Mouse (Mus musculus): ENCODE data around the gene Kcnk6. TPM values are rescaled to one million over a fixed set of nuclear protein-coding genes. Genes with fewer than 3 reads are reported as not detected.
"Not testable (repeated sequence)": the region's sequence is repeated elsewhere in the genome, so short reads cannot be mapped to it uniquely, and the experiment has no call there.

The Kcnk6 gene
- polyA plus RNA-seq, 1 experiment from 2014 or later, result 2.5 TPM

- not testable (repeated sequence) for H3K27ac ChIP-seq (ENCODE audit: low read length); H3K9ac ChIP-seq (ENCODE audit: low read depth, low read length); H3K9me3 ChIP-seq (ENCODE audit: control insufficient read depth, low read length); H3K27me3 ChIP-seq (replicated peaks; ENCODE audit: control insufficient read depth, insufficient read depth, low read length); H3K4me3 ChIP-seq (ENCODE audit: low read length); H3K36me3 ChIP-seq (ENCODE audit: control insufficient read depth, insufficient read depth, low read length); ATAC-seq; H3K4me2 ChIP-seq (ENCODE audit: low read depth, low read length)
- H3K4me1 ChIP-seq (ENCODE audit: control insufficient read depth, insufficient read depth, low read length), result peaks cover 13% of the 10 kb centered on the region
- 92% methylated on average over 4 of the region's 4 CpGs for WGBS
Measured at GRCm38 (mm10) chr7:29181323-29181722, 51.0 kb downstream of the Kcnk6 start.

GRCm38 (mm10) chr7:29180854-29181236 is 51.5 kb downstream of the Kcnk6 start:
- Histone ChIP-seq H3K27me3 (replicated peaks; ENCODE audit: control insufficient read depth, insufficient read depth, low read length) (no peaks in the 10 kb centered on the region), H3K4me3 (ENCODE audit: low read length) (peak overlapping the region; percentile 81), H3K27ac (ENCODE audit: low read length) (no peak overlapping the region), H3K9ac (ENCODE audit: low read depth, low read length) (no peak overlapping the region), H3K36me3 (ENCODE audit: control insufficient read depth, insufficient read depth, low read length) (peaks cover 5% of the 10 kb centered on the region), H3K4me1 (ENCODE audit: control insufficient read depth, insufficient read depth, low read length) (peaks cover 13% of the 10 kb centered on the region), H3K9me3 (ENCODE audit: control insufficient read depth, low read length) (no peaks in the 10 kb centered on the region), H3K4me2 (ENCODE audit: low read depth, low read length) (peak overlapping the region; percentile 52)
- WGBS, result 41% methylated on average over 5 of the region's 5 CpGs
- ATAC-seq, result peak; percentile 37; the same call in 1 of the 2 replicates

DNA sequence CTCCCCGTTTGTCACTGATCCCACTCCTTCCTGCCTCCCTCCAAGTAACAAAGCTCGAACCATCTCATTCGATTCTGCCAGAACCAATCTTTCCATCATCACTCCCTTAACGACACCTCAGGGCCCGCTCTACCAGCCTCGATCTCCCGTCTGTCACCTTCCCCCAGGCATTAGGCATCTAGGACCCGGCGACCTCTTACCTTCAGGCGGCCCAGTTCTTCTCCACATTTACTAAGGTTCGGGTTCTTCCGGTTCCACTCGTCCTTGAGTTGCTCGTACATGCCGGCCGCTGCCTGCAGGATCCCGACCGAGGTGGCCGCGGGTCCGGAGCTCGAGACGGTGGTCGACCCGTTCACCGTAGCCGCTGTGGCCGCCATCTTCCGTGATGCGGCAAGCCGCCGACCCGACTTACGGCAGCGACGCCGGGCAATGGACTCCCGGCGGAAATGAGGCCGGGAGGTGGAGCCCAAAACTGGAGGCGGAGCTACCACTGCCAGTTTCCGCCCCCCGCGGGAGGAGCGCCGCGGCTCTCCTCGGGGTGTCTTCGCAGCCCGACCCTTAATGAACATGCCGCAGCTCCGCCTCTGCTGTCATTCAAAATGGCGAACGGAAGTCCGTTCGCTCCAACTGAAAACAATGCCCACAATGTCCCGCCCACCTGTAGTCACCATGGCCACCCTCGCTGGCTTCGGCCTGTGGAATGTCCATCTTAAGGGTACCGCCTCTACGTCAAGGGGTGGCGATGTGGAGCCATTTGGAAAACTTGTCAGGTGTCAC is 52.0 kb downstream of the Kcnk6 start, which contains the start of gene Psmd8:
TSS of gene Psmd8 (minus strand) at position 625 of the 777 bp plus-strand sequence.
- H3K4me3 ChIP-seq (ENCODE audit: low read length), result peak within 1 kb of the TSS; percentile 81
- peak within 1 kb of the TSS; percentile 86 for H3K9ac ChIP-seq (ENCODE audit: low read depth, low read length)
- H3K4me1 ChIP-seq (ENCODE audit: control insufficient read depth, insufficient read depth, low read length), result peaks cover 13% of the 10 kb centered on the region
- H3K27ac ChIP-seq (ENCODE audit: low read length), result peak within 1 kb of the TSS; percentile 57; the same call in 1 of the 2 replicates
- H3K27me3 ChIP-seq (replicated peaks; ENCODE audit: control insufficient read depth, insufficient read depth, low read length), result no peaks in the 10 kb centered on the region
- under 1% methylated on average over 62 of the region's 62 CpGs for WGBS
- H3K9me3 ChIP-seq (ENCODE audit: control insufficient read depth, low read length), result no peaks in the 10 kb centered on the region
- peak within 1 kb of the TSS; percentile 74 for H3K4me2 ChIP-seq (ENCODE audit: low read depth, low read length)
- H3K36me3 ChIP-seq (ENCODE audit: control insufficient read depth, insufficient read depth, low read length), result peaks cover 11% of the 10 kb centered on the region
- peak; percentile 96 for ATAC-seq

GRCm38 (mm10) chr7:29179323-29179722 is 53.0 kb downstream of the Kcnk6 start:
- 28% methylated on average over 7 of the region's 7 CpGs for WGBS

DNA sequence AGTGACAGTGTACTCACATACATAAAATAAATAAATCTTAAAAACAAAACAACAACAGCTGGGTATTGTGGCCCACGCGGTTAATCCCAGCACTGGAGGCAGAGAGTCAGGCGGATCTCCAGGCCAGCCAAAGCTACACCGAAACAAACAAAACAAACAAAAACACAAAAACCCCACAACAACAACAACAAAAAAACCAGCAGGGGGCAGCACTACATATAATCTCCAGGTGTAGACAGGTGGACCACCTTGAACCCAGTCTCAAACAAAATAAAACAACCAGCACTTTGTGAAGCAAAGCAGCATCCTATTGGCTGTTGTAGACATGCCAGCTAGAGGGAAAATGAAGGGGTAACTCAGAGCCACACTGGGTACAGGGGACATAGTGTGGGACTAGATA is 54.2 kb downstream of the Kcnk6 start:
- H3K36me3 ChIP-seq (ENCODE audit: control insufficient read depth, insufficient read depth, low read length), result peaks cover 23% of the 10 kb centered on the region
- H3K9ac ChIP-seq (ENCODE audit: low read depth, low read length), result no peak overlapping the region
- 90% methylated on average over 4 of the region's 4 CpGs for WGBS
- no peaks in the 10 kb centered on the region for H3K9me3 ChIP-seq (ENCODE audit: control insufficient read depth, low read length)
- H3K4me1 ChIP-seq (ENCODE audit: control insufficient read depth, insufficient read depth, low read length), result peaks cover 13% of the 10 kb centered on the region
- no peak overlapping the region for H3K27ac ChIP-seq (ENCODE audit: low read length)
- H3K4me2 ChIP-seq (ENCODE audit: low read depth, low read length), result no peak overlapping the region
- no peak for ATAC-seq
- peaks cover 8% of the 10 kb centered on the region for H3K27me3 ChIP-seq (replicated peaks; ENCODE audit: control insufficient read depth, insufficient read depth, low read length)
- H3K4me3 ChIP-seq (ENCODE audit: low read length), result no peak overlapping the region

More at GRCm38 (mm10) chr7:29179323-29179722, 53.0 kb downstream of the Kcnk6 start:
- ATAC-seq, result no peak
- peak overlapping the region; percentile 81 for H3K4me3 ChIP-seq (ENCODE audit: low read length)
- peaks cover 20% of the 10 kb centered on the region for H3K36me3 ChIP-seq (ENCODE audit: control insufficient read depth, insufficient read depth, low read length)
- H3K4me1 ChIP-seq (ENCODE audit: control insufficient read depth, insufficient read depth, low read length), result peaks cover 13% of the 10 kb centered on the region
- no peak overlapping the region for H3K27ac ChIP-seq (ENCODE audit: low read length)
- 0 out of 2 replicates have a peak, but pooled peaks cover 3% of the 10 kb centered on the region for H3K27me3 ChIP-seq (replicated peaks; ENCODE audit: control insufficient read depth, insufficient read depth, low read length)
- peak overlapping the region; percentile 74 for H3K4me2 ChIP-seq (ENCODE audit: low read depth, low read length)
- no peaks in the 10 kb centered on the region for H3K9me3 ChIP-seq (ENCODE audit: control insufficient read depth, low read length)
- H3K9ac ChIP-seq (ENCODE audit: low read depth, low read length), result peak overlapping the region; percentile 86

DNA sequence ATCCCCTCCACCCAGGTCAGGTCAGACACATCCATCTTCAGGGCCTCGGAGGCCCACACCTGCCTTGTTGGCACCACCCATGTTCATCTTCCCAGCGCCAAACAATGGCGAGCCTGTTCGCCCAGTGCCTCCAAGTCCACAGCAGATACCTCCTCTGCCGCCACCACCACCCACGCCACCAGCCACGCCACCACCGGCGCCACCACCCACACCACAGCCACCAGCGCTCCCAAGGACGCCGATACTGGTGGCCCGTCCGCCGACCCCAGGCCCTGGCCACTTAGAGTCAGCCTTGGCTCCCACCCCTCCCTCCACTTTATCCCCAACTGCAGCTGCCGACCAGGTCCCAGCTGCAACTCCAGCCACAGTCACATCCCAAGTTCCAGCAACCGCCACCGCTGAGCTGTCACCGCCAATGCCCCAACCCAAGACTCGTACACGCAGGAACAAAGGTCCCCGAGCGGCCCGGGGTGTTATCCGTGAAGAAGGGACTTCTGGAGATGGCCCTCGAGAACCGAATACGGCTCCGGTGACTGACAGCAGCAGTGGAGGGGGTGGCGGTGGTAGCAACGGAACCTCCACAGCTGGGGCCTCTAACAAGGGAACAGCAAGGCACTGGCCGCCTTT is 59.8 kb downstream of the Kcnk6 start:
- Histone ChIP-seq H3K4me1 (ENCODE audit: control insufficient read depth, insufficient read depth, low read length) (peaks cover 17% of the 10 kb centered on the region), H3K27ac (ENCODE audit: low read length) (no peak overlapping the region), H3K9me3 (ENCODE audit: control insufficient read depth, low read length) (no peaks in the 10 kb centered on the region), H3K9ac (ENCODE audit: low read depth, low read length) (no peak overlapping the region), H3K4me3 (ENCODE audit: low read length) (no peak overlapping the region), H3K4me2 (ENCODE audit: low read depth, low read length) (no peak overlapping the region), H3K27me3 (replicated peaks; ENCODE audit: control insufficient read depth, insufficient read depth, low read length) (peaks cover 38% of the 10 kb centered on the region), H3K36me3 (ENCODE audit: control insufficient read depth, insufficient read depth, low read length) (peaks cover 23% of the 10 kb centered on the region)
- WGBS, result 51% methylated on average over 32 of the region's 32 CpGs
- ATAC-seq, result no peak

Other genes with a start within 250 kb of the Kcnk6 start
- 0.66 and 0.82 TPM in 2 replicates for gene Ryr1, start 107.3 kb downstream of the Kcnk6 start, polyA plus RNA-seq (2015; fragmentation: Nextera tagmentation; extraction: Ambion mirVana)
- 0.43 and 0.59 TPM in 2 replicates for gene Rasgrp4, start 97.7 kb downstream of the Kcnk6 start, polyA plus RNA-seq (2015; fragmentation: Nextera tagmentation; extraction: Ambion mirVana)
- gene Fam98c, start 76.3 kb downstream of the Kcnk6 start, polyA plus RNA-seq (2015; fragmentation: Nextera tagmentation; extraction: Ambion mirVana), result 52.5 and 56.8 TPM in 2 replicates
- 0.48 and 0.82 TPM in 2 replicates for gene Ggn, start 62.3 kb downstream of the Kcnk6 start, polyA plus RNA-seq (2015; fragmentation: Nextera tagmentation; extraction: Ambion mirVana)
- 1.1 and 1.7 TPM in 2 replicates for gene Spred3, start 62.1 kb downstream of the Kcnk6 start, polyA plus RNA-seq (2015; fragmentation: Nextera tagmentation; extraction: Ambion mirVana)
- 228 and 241 TPM in 2 replicates for gene Psmd8, start 51.8 kb downstream of the Kcnk6 start, polyA plus RNA-seq (2015; fragmentation: Nextera tagmentation; extraction: Ambion mirVana)
- gene Catsperg1, start 18.5 kb downstream of the Kcnk6 start, polyA plus RNA-seq (2015; fragmentation: Nextera tagmentation; extraction: Ambion mirVana), result 0.42 and 0.92 TPM in 2 replicates
- 83.1 and 83.7 TPM in 2 replicates for gene Yif1b, start 5.8 kb upstream of the Kcnk6 start, polyA plus RNA-seq (2015; fragmentation: Nextera tagmentation; extraction: Ambion mirVana)
- gene 2200002D01Rik, start 16.0 kb upstream of the Kcnk6 start, polyA plus RNA-seq (2015; fragmentation: Nextera tagmentation; extraction: Ambion mirVana), result 261 and 264 TPM in 2 replicates
- gene Spint2, start 49.4 kb upstream of the Kcnk6 start, polyA plus RNA-seq (2015; fragmentation: Nextera tagmentation; extraction: Ambion mirVana), result 626 and 672 TPM in 2 replicates
- 40.8 and 45.2 TPM in 2 replicates for gene Ppp1r14a, start 56.8 kb upstream of the Kcnk6 start, polyA plus RNA-seq (2015; fragmentation: Nextera tagmentation; extraction: Ambion mirVana)
- gene Dpf1, start 71.4 kb upstream of the Kcnk6 start, polyA plus RNA-seq (2015; fragmentation: Nextera tagmentation; extraction: Ambion mirVana), result 6.2 and 6.8 TPM in 2 replicates

Data from intestine, embryonic 16.5 days (tissue).